Mouse (Mus musculus): ENCODE measurements around the gene Snx18. TPM values are rescaled to one million over a fixed set of nuclear protein-coding genes. Genes with fewer than 3 reads are reported as not detected.

The Snx18 gene
- polyA plus RNA-seq, 1 experiment from 2014 or later = 7.1 TPM

DNA sequence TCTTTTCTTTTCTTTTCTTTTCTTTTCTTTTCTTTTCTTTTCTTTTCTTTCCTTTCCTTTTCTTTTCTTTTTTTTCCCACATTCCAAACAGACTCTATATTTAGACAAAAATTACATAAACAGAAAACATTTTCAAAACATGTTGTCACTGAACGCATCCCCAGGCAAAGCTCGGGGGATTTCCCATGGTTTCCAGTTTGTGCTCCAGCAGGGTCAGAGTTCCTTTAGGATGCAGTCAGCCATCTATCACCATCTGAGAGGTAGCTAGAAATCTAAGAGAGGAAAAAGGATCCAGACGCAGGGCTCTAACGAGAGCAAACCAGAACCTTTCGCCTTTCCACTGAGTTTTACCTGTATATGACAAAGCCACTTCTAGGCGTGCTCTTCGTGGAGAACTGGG, 52.0 kb downstream of the Snx18 start:
- no peak for ATAC-seq
- no peaks in the 10 kb centered on the region for H3K36me3 ChIP-seq (ENCODE audit: control insufficient read depth, insufficient read depth, low read length)
- H3K9me3 ChIP-seq (ENCODE audit: control insufficient read depth, low read length) = peaks cover 2% of the 10 kb centered on the region; the same call in 1 of the 2 replicates
- no peaks in the 10 kb centered on the region for H3K27me3 ChIP-seq (replicated peaks; ENCODE audit: control insufficient read depth, insufficient read depth, low read length)
- H3K4me3 ChIP-seq (ENCODE audit: low read length) = no peak overlapping the region
- 91% methylated on average over 7 of the region's 7 CpGs for WGBS
- H3K4me2 ChIP-seq (ENCODE audit: low read length) = no peak overlapping the region
- H3K27ac ChIP-seq (ENCODE audit: low read depth, low read length) = no peak overlapping the region
- H3K4me1 ChIP-seq (ENCODE audit: control insufficient read depth, insufficient read depth, low read depth, low read length) = no peaks in the 10 kb centered on the region
- H3K9ac ChIP-seq (ENCODE audit: low read depth, low read length) = no peak overlapping the region

DNA sequence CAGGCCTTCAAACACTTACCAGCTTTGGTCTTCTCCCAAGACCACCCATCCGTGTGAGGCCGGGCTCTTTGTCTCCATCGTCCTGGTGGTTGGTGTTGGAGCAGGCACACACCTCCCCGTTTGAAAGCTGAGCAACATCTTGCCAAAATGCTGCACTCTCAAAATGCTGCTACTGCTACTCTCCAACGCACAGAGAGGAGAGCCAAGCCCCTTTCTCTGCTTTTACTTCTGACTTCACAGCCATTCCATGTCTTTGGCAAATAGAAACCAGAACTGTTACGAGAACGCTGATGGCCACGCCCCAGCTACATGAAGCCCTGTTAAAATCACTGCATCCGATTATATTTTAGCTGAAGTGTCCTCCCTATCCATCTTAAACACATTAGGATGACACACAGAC, 58.7 kb downstream of the Snx18 start:
- H3K4me3 ChIP-seq (ENCODE audit: low read length) = no peak overlapping the region
- no peaks in the 10 kb centered on the region for H3K36me3 ChIP-seq (ENCODE audit: control insufficient read depth, insufficient read depth, low read length)
- H3K9ac ChIP-seq (ENCODE audit: low read depth, low read length) = no peak overlapping the region
- peaks cover 2% of the 10 kb centered on the region; the same call in 1 of the 2 replicates for H3K9me3 ChIP-seq (ENCODE audit: control insufficient read depth, low read length)
- H3K4me1 ChIP-seq (ENCODE audit: control insufficient read depth, insufficient read depth, low read depth, low read length) = no peaks in the 10 kb centered on the region
- WGBS = 86% methylated on average over 9 of the region's 9 CpGs
- no peak overlapping the region for H3K4me2 ChIP-seq (ENCODE audit: low read length)
- no peak overlapping the region for H3K27ac ChIP-seq (ENCODE audit: low read depth, low read length)
- no peaks in the 10 kb centered on the region for H3K27me3 ChIP-seq (replicated peaks; ENCODE audit: control insufficient read depth, insufficient read depth, low read length)
- no peak for ATAC-seq

DNA sequence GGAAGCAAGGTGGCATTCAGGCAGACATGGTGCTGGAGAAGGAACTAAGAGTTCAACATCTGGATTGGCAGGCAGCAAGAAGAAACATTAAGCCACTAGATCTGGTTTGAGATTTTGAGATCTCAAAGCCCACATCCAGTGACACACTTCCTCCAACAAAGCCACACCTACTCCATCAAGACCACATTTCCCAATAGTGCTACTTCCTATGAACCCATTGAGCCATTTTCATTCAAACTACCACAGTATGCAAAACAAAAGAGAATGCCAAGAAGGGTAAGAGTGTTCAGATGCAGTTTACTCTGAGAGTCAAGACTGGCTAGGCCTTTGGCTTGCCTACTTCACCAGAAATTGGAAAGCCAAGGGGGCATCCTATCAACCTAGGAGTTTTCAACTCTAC, 61.8 kb downstream of the Snx18 start:
- no peaks in the 10 kb centered on the region for H3K4me1 ChIP-seq (ENCODE audit: control insufficient read depth, insufficient read depth, low read depth, low read length)
- H3K4me2 ChIP-seq (ENCODE audit: low read length) = no peak overlapping the region
- no peaks in the 10 kb centered on the region for H3K36me3 ChIP-seq (ENCODE audit: control insufficient read depth, insufficient read depth, low read length)
- H3K27me3 ChIP-seq (replicated peaks; ENCODE audit: control insufficient read depth, insufficient read depth, low read length) = no peaks in the 10 kb centered on the region
- H3K27ac ChIP-seq (ENCODE audit: low read depth, low read length) = no peak overlapping the region
- no peak for ATAC-seq
- peaks cover 2% of the 10 kb centered on the region; the same call in 1 of the 2 replicates for H3K9me3 ChIP-seq (ENCODE audit: control insufficient read depth, low read length)
- no peak overlapping the region for H3K4me3 ChIP-seq (ENCODE audit: low read length)
- H3K9ac ChIP-seq (ENCODE audit: low read depth, low read length) = no peak overlapping the region

DNA sequence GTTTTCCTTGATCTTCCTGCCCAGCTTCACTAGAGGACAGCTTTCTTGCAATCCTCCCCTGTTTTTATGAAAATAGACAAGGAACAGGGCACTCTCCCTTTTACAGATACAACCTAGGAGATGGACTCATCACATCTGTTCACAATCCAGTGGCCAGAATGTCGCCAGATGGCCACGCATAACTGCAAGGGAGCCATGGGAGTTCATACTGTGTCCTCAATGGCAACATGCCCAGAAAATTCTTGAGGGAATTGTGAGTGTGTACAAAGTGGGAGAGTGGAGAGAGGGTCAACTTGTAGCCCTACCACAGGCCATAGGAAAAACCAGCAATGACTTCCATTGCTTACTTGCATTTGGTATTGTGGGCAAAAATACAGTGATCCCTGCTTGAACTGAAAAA, 63.1 kb downstream of the Snx18 start:
- Histone ChIP-seq H3K4me1 (ENCODE audit: control insufficient read depth, insufficient read depth, low read depth, low read length) (no peaks in the 10 kb centered on the region), H3K9me3 (ENCODE audit: control insufficient read depth, low read length) (no peaks in the 10 kb centered on the region), H3K27me3 (replicated peaks; ENCODE audit: control insufficient read depth, insufficient read depth, low read length) (no peaks in the 10 kb centered on the region), H3K4me2 (ENCODE audit: low read length) (no peak overlapping the region), H3K36me3 (ENCODE audit: control insufficient read depth, insufficient read depth, low read length) (no peaks in the 10 kb centered on the region), H3K4me3 (ENCODE audit: low read length) (no peak overlapping the region), H3K9ac (ENCODE audit: low read depth, low read length) (no peak overlapping the region), H3K27ac (ENCODE audit: low read depth, low read length) (no peak overlapping the region)
- ATAC-seq = peak; percentile 54; the same call in 1 of the 2 replicates
- WGBS = 65% methylated on average over 2 of the region's 2 CpGs

DNA sequence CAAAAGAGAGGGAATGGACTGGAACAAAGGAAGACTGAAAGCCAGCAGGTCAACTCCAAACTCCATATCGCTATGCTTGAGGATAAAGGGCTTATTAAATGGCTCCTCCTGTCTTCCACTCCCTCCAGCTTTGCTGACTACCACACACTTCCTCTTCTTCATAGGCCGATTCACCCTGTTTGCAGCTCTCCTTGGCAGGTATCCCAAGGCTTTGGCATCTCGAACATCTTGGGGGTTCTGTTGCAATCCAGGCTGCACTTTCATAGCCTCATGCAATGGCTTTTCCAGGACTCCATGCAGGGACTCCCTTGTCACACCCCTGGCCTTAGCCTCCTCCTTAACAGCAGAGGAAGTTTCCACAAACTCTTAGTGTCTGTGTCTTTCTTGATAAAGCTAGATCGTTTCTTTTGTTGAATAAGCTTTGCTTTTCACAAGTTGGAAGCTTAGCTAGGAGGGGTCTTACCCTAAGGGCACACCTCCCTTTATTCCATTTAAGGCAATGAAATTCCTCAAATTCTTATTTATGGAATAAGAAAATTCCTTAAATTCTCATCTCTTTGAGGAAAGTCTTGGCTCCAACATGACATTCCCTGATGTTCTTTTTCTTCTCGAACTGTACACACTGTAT, 64.6 kb downstream of the Snx18 start:
- Histone ChIP-seq H3K4me2 (ENCODE audit: low read length) (no peak overlapping the region), H3K9ac (ENCODE audit: low read depth, low read length) (no peak overlapping the region), H3K4me1 (ENCODE audit: control insufficient read depth, insufficient read depth, low read depth, low read length) (no peaks in the 10 kb centered on the region), H3K9me3 (ENCODE audit: control insufficient read depth, low read length) (no peaks in the 10 kb centered on the region), H3K36me3 (ENCODE audit: control insufficient read depth, insufficient read depth, low read length) (no peaks in the 10 kb centered on the region), H3K27me3 (replicated peaks; ENCODE audit: control insufficient read depth, insufficient read depth, low read length) (no peaks in the 10 kb centered on the region), H3K4me3 (ENCODE audit: low read length) (no peak overlapping the region), H3K27ac (ENCODE audit: low read depth, low read length) (no peak overlapping the region)
- WGBS = 87% methylated on average over 5 of the region's 5 CpGs
- ATAC-seq = no peak

DNA sequence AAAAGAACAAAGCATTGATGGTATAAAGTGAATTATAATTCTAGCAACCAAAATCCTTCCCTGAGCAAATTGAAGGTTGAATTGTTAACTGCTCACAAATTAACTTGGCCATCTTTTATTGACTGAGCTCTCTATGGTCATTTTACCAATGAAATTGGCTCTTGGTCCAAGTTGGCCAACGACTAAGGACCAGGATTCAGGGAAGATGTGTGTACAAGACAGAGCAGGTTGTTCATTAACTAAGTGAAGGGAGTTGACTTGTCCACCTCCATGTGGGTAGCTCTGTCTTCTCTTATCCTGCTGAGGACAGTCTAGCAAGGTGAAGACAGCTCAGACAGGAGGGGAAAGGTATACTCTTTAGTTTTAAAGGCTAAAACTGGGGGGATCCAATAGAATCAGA, 66.0 kb downstream of the Snx18 start:
- ATAC-seq = no peak
- Histone ChIP-seq H3K9ac (ENCODE audit: low read depth, low read length) (no peak overlapping the region), H3K36me3 (ENCODE audit: control insufficient read depth, insufficient read depth, low read length) (no peaks in the 10 kb centered on the region), H3K4me2 (ENCODE audit: low read length) (no peak overlapping the region), H3K4me1 (ENCODE audit: control insufficient read depth, insufficient read depth, low read depth, low read length) (no peaks in the 10 kb centered on the region), H3K4me3 (ENCODE audit: low read length) (no peak overlapping the region), H3K27ac (ENCODE audit: low read depth, low read length) (no peak overlapping the region), H3K9me3 (ENCODE audit: control insufficient read depth, low read length) (no peaks in the 10 kb centered on the region), H3K27me3 (replicated peaks; ENCODE audit: control insufficient read depth, insufficient read depth, low read length) (no peaks in the 10 kb centered on the region)
- WGBS = 93% methylated on average over 1 of the region's 1 CpGs

DNA sequence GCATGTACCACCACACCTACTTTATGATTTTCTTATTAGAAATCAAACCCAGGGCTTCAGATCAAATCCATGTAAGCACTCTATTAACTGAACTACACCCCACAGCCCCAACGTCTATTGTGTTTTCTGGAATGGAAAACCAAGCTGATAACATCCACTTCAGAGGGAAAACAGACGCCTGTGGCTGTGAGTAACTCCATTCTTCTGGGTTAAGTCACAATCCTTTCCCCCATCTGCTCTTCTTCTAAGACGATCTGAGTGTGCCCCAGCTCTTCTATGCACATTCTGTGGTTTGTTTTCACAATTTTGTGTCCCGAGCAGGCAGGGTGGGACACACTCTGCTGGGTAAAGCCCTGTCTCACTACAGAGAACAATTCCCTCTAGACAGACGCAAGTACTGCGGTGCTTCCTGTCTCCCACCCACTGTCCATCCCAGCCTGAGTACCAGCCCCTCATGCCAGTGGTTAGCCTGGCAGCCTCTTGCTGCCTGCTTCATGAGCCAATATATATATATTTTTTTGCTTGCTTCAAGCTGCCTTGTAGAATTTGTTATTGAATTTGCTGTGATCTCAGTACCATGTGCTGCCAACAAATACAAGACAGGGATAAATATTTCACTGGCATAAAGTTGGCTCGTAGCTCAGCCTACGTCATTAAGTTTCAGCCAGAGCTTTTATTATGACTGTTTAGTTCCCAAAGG, 67.3 kb downstream of the Snx18 start:
- no peaks in the 10 kb centered on the region for H3K27me3 ChIP-seq (replicated peaks; ENCODE audit: control insufficient read depth, insufficient read depth, low read length)
- H3K4me3 ChIP-seq (ENCODE audit: low read length) = no peak overlapping the region
- no peaks in the 10 kb centered on the region for H3K36me3 ChIP-seq (ENCODE audit: control insufficient read depth, insufficient read depth, low read length)
- no peak for ATAC-seq
- WGBS = 66% methylated on average over 8 of the region's 8 CpGs
- H3K27ac ChIP-seq (ENCODE audit: low read depth, low read length) = no peak overlapping the region
- H3K4me1 ChIP-seq (ENCODE audit: control insufficient read depth, insufficient read depth, low read depth, low read length) = no peaks in the 10 kb centered on the region
- no peak overlapping the region for H3K4me2 ChIP-seq (ENCODE audit: low read length)
- H3K9me3 ChIP-seq (ENCODE audit: control insufficient read depth, low read length) = no peaks in the 10 kb centered on the region
- H3K9ac ChIP-seq (ENCODE audit: low read depth, low read length) = no peak overlapping the region

DNA sequence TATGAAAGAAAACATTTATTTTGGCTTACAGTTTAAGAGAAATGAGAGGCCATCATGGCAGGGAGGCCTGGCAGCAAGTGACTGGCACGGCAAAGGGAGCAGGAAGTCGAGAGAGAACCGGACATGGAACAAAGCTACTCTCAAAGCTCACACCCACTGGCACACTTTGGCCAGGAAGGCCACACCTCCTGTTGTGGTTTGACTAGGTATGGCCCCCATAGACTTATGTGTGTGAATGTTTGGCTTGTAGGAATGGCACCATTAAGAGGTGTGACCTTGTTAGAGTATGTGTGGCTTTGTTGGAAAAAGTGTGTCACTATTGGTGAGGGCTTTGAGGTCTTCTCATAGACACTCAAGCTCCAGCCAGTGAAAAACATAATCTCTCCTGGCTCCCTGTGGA, 69.3 kb downstream of the Snx18 start:
- no peak for ATAC-seq
- Histone ChIP-seq H3K27me3 (replicated peaks; ENCODE audit: control insufficient read depth, insufficient read depth, low read length) (no peaks in the 10 kb centered on the region), H3K36me3 (ENCODE audit: control insufficient read depth, insufficient read depth, low read length) (no peaks in the 10 kb centered on the region), H3K4me2 (ENCODE audit: low read length) (no peak overlapping the region), H3K9me3 (ENCODE audit: control insufficient read depth, low read length) (no peaks in the 10 kb centered on the region), H3K4me1 (ENCODE audit: control insufficient read depth, insufficient read depth, low read depth, low read length) (no peaks in the 10 kb centered on the region), H3K4me3 (ENCODE audit: low read length) (no peak overlapping the region), H3K9ac (ENCODE audit: low read depth, low read length) (no peak overlapping the region), H3K27ac (ENCODE audit: low read depth, low read length) (no peak overlapping the region)
- WGBS = 93% methylated on average over 3 of the region's 3 CpGs

DNA sequence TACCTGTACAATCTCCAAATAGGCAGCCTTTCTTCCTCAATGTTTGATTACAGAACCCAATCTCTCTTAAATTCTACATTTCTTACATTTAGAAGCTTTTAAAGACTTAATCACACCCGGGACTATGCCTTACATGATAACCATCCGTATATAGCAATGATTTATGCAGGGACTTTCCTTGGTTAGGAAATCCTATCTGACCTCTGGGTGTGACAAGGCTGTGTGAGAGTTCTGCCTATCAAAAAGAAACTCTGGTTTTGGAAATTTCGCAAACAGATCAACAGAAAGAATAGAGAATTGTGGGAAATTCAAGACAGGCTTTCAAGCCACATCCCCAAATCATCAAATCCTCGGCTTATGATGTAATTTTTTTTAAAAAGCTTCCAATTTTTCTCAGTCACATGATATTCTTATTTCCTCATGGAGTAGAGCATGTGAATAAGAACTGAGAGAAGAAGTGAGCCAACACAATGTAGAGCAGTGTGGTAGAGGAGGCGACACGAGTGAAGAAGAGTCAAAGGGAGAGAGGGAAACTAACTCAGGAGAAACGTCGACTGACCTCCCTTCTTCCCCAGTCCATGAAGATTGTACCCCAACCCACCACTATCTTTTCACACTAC, 70.4 kb downstream of the Snx18 start:
- ATAC-seq = no peak
- 91% methylated on average over 8 of the region's 8 CpGs for WGBS

More for the DNA sequence above, 70.4 kb downstream of the Snx18 start:
- Histone ChIP-seq H3K4me2 (ENCODE audit: low read length) (no peak overlapping the region), H3K36me3 (ENCODE audit: control insufficient read depth, insufficient read depth, low read length) (no peaks in the 10 kb centered on the region), H3K4me3 (ENCODE audit: low read length) (no peak overlapping the region), H3K4me1 (ENCODE audit: control insufficient read depth, insufficient read depth, low read depth, low read length) (no peaks in the 10 kb centered on the region), H3K9ac (ENCODE audit: low read depth, low read length) (no peak overlapping the region), H3K27ac (ENCODE audit: low read depth, low read length) (no peak overlapping the region), H3K27me3 (replicated peaks; ENCODE audit: control insufficient read depth, insufficient read depth, low read length) (no peaks in the 10 kb centered on the region), H3K9me3 (ENCODE audit: control insufficient read depth, low read length) (no peaks in the 10 kb centered on the region)

Measured in hindbrain, embryonic 16.5 days (tissue).